Mouse (Mus musculus): ENCODE results near the gene Cpeb3. TPM values are rescaled to one million over a fixed set of nuclear protein-coding genes. Genes with fewer than 3 reads are reported as not detected.

The Cpeb3 gene
- polyA plus RNA-seq, 1 experiment: 8.0 TPM

GRCm38 (mm10) chr19:37076646-37077045 lies 131.8 kb downstream of the Cpeb3 start:
- TF ChIP-seq CTCF (IDR thresholded peaks at IDR 0.05; ENCODE audit: low read depth, low read length) (no peak), POLR2A (IDR thresholded peaks at IDR 0.05; ENCODE audit: borderline replicate concordance, low read depth, low read length) (no peak)
- H3K27ac ChIP-seq (ENCODE audit: insufficient read depth, low read depth, low read length): no peak overlapping the region
- H3K4me3 ChIP-seq (ENCODE audit: insufficient read depth, low read length): no peak overlapping the region

GRCm38 (mm10) chr19:37076116-37076515 lies 132.3 kb downstream of the Cpeb3 start:
- Histone ChIP-seq H3K4me3 (ENCODE audit: insufficient read depth, low read length) (no peak overlapping the region), H3K27ac (ENCODE audit: insufficient read depth, low read depth, low read length) (no peak overlapping the region), H3K4me1 (ENCODE audit: control insufficient read depth, insufficient read depth, low read length) (peaks cover 36% of the 10 kb centered on the region)
- TF ChIP-seq CTCF (IDR thresholded peaks at IDR 0.05; ENCODE audit: low read depth, low read length) (no peak), POLR2A (IDR thresholded peaks at IDR 0.05; ENCODE audit: borderline replicate concordance, low read depth, low read length) (no peak)

More at GRCm38 (mm10) chr19:37076646-37077045, 131.8 kb downstream of the Cpeb3 start:
- peaks cover 36% of the 10 kb centered on the region for H3K4me1 ChIP-seq (ENCODE audit: control insufficient read depth, insufficient read depth, low read length)

GRCm38 (mm10) chr19:37075690-37076089 lies 132.7 kb downstream of the Cpeb3 start:
- TF ChIP-seq POLR2A (IDR thresholded peaks at IDR 0.05; ENCODE audit: borderline replicate concordance, low read depth, low read length) (no peak), CTCF (IDR thresholded peaks at IDR 0.05; ENCODE audit: low read depth, low read length) (no peak)
- Histone ChIP-seq H3K4me3 (ENCODE audit: insufficient read depth, low read length) (no peak overlapping the region), H3K4me1 (ENCODE audit: control insufficient read depth, insufficient read depth, low read length) (peaks cover 36% of the 10 kb centered on the region), H3K27ac (ENCODE audit: insufficient read depth, low read depth, low read length) (no peak overlapping the region)

- Histone ChIP-seq H3K4me3 (ENCODE audit: insufficient read depth, low read length) (no peak overlapping the region), H3K4me1 (ENCODE audit: control insufficient read depth, insufficient read depth, low read length) (peaks cover 40% of the 10 kb centered on the region), H3K27ac (ENCODE audit: insufficient read depth, low read depth, low read length) (no peak overlapping the region)
- TF ChIP-seq POLR2A (IDR thresholded peaks at IDR 0.05; ENCODE audit: borderline replicate concordance, low read depth, low read length): no peak
- no peak for TF ChIP-seq CTCF (IDR thresholded peaks at IDR 0.05; ENCODE audit: low read depth, low read length)
Measured at GRCm38 (mm10) chr19:37074726-37075125, 133.7 kb downstream of the Cpeb3 start.

- H3K27ac ChIP-seq (ENCODE audit: insufficient read depth, low read depth, low read length): no peak overlapping the region
- TF ChIP-seq CTCF (IDR thresholded peaks at IDR 0.05; ENCODE audit: low read depth, low read length): no peak
- no peak for TF ChIP-seq POLR2A (IDR thresholded peaks at IDR 0.05; ENCODE audit: borderline replicate concordance, low read depth, low read length)
- H3K4me3 ChIP-seq (ENCODE audit: insufficient read depth, low read length): no peak overlapping the region
- H3K4me1 ChIP-seq (ENCODE audit: control insufficient read depth, insufficient read depth, low read length): peaks cover 43% of the 10 kb centered on the region
Measured at GRCm38 (mm10) chr19:37074276-37074675, 134.1 kb downstream of the Cpeb3 start.

GRCm38 (mm10) chr19:37072871-37073629 lies 135.4 kb downstream of the Cpeb3 start:
- TF ChIP-seq CTCF (IDR thresholded peaks at IDR 0.05; ENCODE audit: low read depth, low read length) (no peak), POLR2A (IDR thresholded peaks at IDR 0.05; ENCODE audit: borderline replicate concordance, low read depth, low read length) (no peak)
- Histone ChIP-seq H3K4me3 (ENCODE audit: insufficient read depth, low read length) (no peak overlapping the region), H3K27ac (ENCODE audit: insufficient read depth, low read depth, low read length) (no peak overlapping the region), H3K4me1 (ENCODE audit: control insufficient read depth, insufficient read depth, low read length) (peaks cover 32% of the 10 kb centered on the region)

GRCm38 (mm10) chr19:37069243-37069642 lies 139.2 kb downstream of the Cpeb3 start:
- TF ChIP-seq CTCF (IDR thresholded peaks at IDR 0.05; ENCODE audit: low read depth, low read length) (no peak), POLR2A (IDR thresholded peaks at IDR 0.05; ENCODE audit: borderline replicate concordance, low read depth, low read length) (no peak)
- H3K4me1 ChIP-seq (ENCODE audit: control insufficient read depth, insufficient read depth, low read length): peaks cover 16% of the 10 kb centered on the region
- no peak overlapping the region for H3K27ac ChIP-seq (ENCODE audit: insufficient read depth, low read depth, low read length)
- no peak overlapping the region for H3K4me3 ChIP-seq (ENCODE audit: insufficient read depth, low read length)

- no peak overlapping the region for H3K4me3 ChIP-seq (ENCODE audit: insufficient read depth, low read length)
- TF ChIP-seq POLR2A (IDR thresholded peaks at IDR 0.05; ENCODE audit: borderline replicate concordance, low read depth, low read length): no peak
- no peak for TF ChIP-seq CTCF (IDR thresholded peaks at IDR 0.05; ENCODE audit: low read depth, low read length)
- peak overlapping the region; percentile 86 for H3K27ac ChIP-seq (ENCODE audit: insufficient read depth, low read depth, low read length)
- peaks cover 37% of the 10 kb centered on the region for H3K4me1 ChIP-seq (ENCODE audit: control insufficient read depth, insufficient read depth, low read length)
Measured at GRCm38 (mm10) chr19:37060078-37060477, 148.3 kb downstream of the Cpeb3 start.

GRCm38 (mm10) chr19:37059623-37060022 lies 148.8 kb downstream of the Cpeb3 start:
- no peak for TF ChIP-seq POLR2A (IDR thresholded peaks at IDR 0.05; ENCODE audit: borderline replicate concordance, low read depth, low read length)
- TF ChIP-seq CTCF (IDR thresholded peaks at IDR 0.05; ENCODE audit: low read depth, low read length): no peak
- Histone ChIP-seq H3K4me3 (ENCODE audit: insufficient read depth, low read length) (no peak overlapping the region), H3K4me1 (ENCODE audit: control insufficient read depth, insufficient read depth, low read length) (peaks cover 37% of the 10 kb centered on the region), H3K27ac (ENCODE audit: insufficient read depth, low read depth, low read length) (peak overlapping the region; percentile 88)

- H3K27ac ChIP-seq (ENCODE audit: insufficient read depth, low read depth, low read length): peak overlapping the region; percentile 38; the same call in 1 of the 2 replicates
- TF ChIP-seq POLR2A (IDR thresholded peaks at IDR 0.05; ENCODE audit: borderline replicate concordance, low read depth, low read length): no peak
- no peak for TF ChIP-seq CTCF (IDR thresholded peaks at IDR 0.05; ENCODE audit: low read depth, low read length)
- H3K4me1 ChIP-seq (ENCODE audit: control insufficient read depth, insufficient read depth, low read length): peaks cover 35% of the 10 kb centered on the region
- H3K4me3 ChIP-seq (ENCODE audit: insufficient read depth, low read length): no peak overlapping the region
Measured at GRCm38 (mm10) chr19:37057161-37057905, 151.1 kb downstream of the Cpeb3 start.

Measured in bone marrow macrophage, adult 2 months (primary cell).